Mouse (Mus musculus): ENCODE data around the gene Gm21083. TPM values are rescaled to one million over a fixed set of nuclear protein-coding genes. Genes with fewer than 3 reads are reported as not detected.

The Gm21083 gene
- polyA plus RNA-seq, 1 experiment from 2014 or later: not detected

Other genes with a start within 250 kb of the Gm21083 start
- gene Gm21149, start 100.8 kb upstream of the Gm21083 start, polyA plus RNA-seq (2015; fragmentation: Nextera tagmentation; extraction: Ambion mirVana): not detected in 2 replicates
- not detected in 2 replicates for gene Gm21190, start 48.1 kb upstream of the Gm21083 start, polyA plus RNA-seq (2015; fragmentation: Nextera tagmentation; extraction: Ambion mirVana)
- gene Speer4d, start 41.7 kb downstream of the Gm21083 start, polyA plus RNA-seq (2015; fragmentation: Nextera tagmentation; extraction: Ambion mirVana): not detected in 2 replicates
- gene 4930572O03Rik, start 79.7 kb downstream of the Gm21083 start, polyA plus RNA-seq (2015; fragmentation: Nextera tagmentation; extraction: Ambion mirVana): not detected in 2 replicates
- gene Speer4c, start 136.9 kb downstream of the Gm21083 start, polyA plus RNA-seq (2015; fragmentation: Nextera tagmentation; extraction: Ambion mirVana): not detected in 2 replicates

Measured in hindbrain, embryonic 13.5 days (tissue).